Mouse (Mus musculus): ENCODE measurements around the gene Dmrt2.
A peak's percentile ranks its signal among the peaks of the same experiment; 100 is the strongest.

Dmrt2 gene

GRCm38 (mm10) chr19:25698850-25699249 lies 26.6 kb downstream of the Dmrt2 start:
- no peak for DNase-seq

GRCm38 (mm10) chr19:25713382-25713781 lies 41.2 kb downstream of the Dmrt2 start:
- peak; percentile 54 for DNase-seq

GRCm38 (mm10) chr19:25714927-25715326 lies 42.7 kb downstream of the Dmrt2 start:
- no peak for DNase-seq

GRCm38 (mm10) chr19:25722616-25723015 lies 50.4 kb downstream of the Dmrt2 start:
- DNase-seq, result no peak

Measured in kidney, postnatal 14 days (tissue).